Mouse (Mus musculus): ENCODE data around the gene Ltf.

- TF ChIP-seq MAX (IDR thresholded peaks at IDR 0.05; ENCODE audit: low read length) (no peak), HCFC1 (IDR thresholded peaks at IDR 0.05; ENCODE audit: low read depth, low read length) (no peak), POLR2A (IDR thresholded peaks at IDR 0.05; ENCODE audit: control insufficient read depth in 1 of 2, insufficient read depth in 1 of 2, low read depth in 1 of 2, low read length in 2 of 2, poor library complexity in 1 of 2) (no peak), CTCF (IDR thresholded peaks at IDR 0.05 in 2 of 3, conservative IDR thresholded peaks at IDR 0.05 in 1 of 3; ENCODE audit: control insufficient read depth in 1 of 3, insufficient read depth in 1 of 3, low read depth in 2 of 3, low read length in 3 of 3, poor library complexity in 1 of 3, severe bottlenecking in 1 of 3) (no peak), TCF12 (IDR thresholded peaks at IDR 0.05; ENCODE audit: low read depth, low read length) (no peak), ZMIZ1 (IDR thresholded peaks at IDR 0.05; ENCODE audit: low read depth, low read length) (no peak), EP300 (IDR thresholded peaks at IDR 0.05; ENCODE audit: low read depth in 1 of 2, low read length in 2 of 2) (no peak), MXI1 (IDR thresholded peaks at IDR 0.05; ENCODE audit: low read depth, low read length) (no peak)
These were observed 23.2 kb downstream of the Ltf start for GRCm38 (mm10) chr9:111042266-111042665.

Measured in MEL (cell line).